Mouse (Mus musculus) liver, embryonic 11.5 days (tissue): Measurements from ENCODE around the gene Gm45062. TPM values are rescaled to one million over a fixed set of nuclear protein-coding genes. Genes with fewer than 3 reads are reported as not detected.

Source experiments
- ATAC-seq: fragments of 200-750 bp; cut with Nextera tagmentation; replicated peaks from 2 replicates; pipeline ENCODE4 v1.8.0; 2017; ENCODE audit warnings: moderate number of reproducible peaks, mild to moderate bottlenecking, moderate TSS enrichment, moderate library complexity; ENCODE audit not compliant: low FRiP score
- DNase-seq: peaks from one replicate; pipeline ENCODE4 v3.0.0-alpha.2; 2017; ENCODE audit warnings: low spot score
- H3K27ac ChIP-seq: fragments of 300-500 bp; sonication (generic); 2 replicates; pipeline ENCODE4 v1.5.1; 2014; ENCODE audit warnings: mild to moderate bottlenecking, low read depth, low read length, control low read depth
- H3K27me3 ChIP-seq: fragments of 300-500 bp; sonication (generic); replicated peaks from 2 replicates; pipeline ENCODE4 v1.6.1; 2014; ENCODE audit warnings: low read length, mixed read lengths; ENCODE audit not compliant: control insufficient read depth, insufficient read depth
- H3K36me3 ChIP-seq: fragments of 300-500 bp; sonication (generic); 2 replicates; pipeline ENCODE4 v1.6.1; 2014; ENCODE audit warnings: mild to moderate bottlenecking, low read length, moderate library complexity, mixed read lengths; ENCODE audit not compliant: control insufficient read depth, insufficient read depth
- H3K4me1 ChIP-seq: fragments of 300-500 bp; sonication (generic); replicated peaks from 2 replicates; pipeline ENCODE4 v1.6.1; 2014; ENCODE audit warnings: low read length, mixed read lengths; ENCODE audit not compliant: control insufficient read depth, insufficient read depth
- H3K4me2 ChIP-seq: fragments of 300-500 bp; sonication (generic); 2 replicates; pipeline ENCODE4 v1.6.1; 2014; ENCODE audit warnings: mild to moderate bottlenecking, control low read depth, moderate library complexity
- H3K4me3 ChIP-seq: fragments of 300-500 bp; sonication (generic); 2 replicates; pipeline ENCODE4 v1.5.1; 2014; ENCODE audit warnings: low read depth, low read length, control low read depth
- H3K9ac ChIP-seq: fragments of 300-500 bp; sonication (generic); 2 replicates; pipeline ENCODE4 v1.6.1; 2014; ENCODE audit warnings: low read depth, low read length, control low read depth
- H3K9me3 ChIP-seq: fragments of 300-500 bp; sonication (generic); 2 replicates; pipeline ENCODE4 v1.6.1; 2016; ENCODE audit warnings: low read length, inconsistent platforms, mixed read lengths; ENCODE audit not compliant: control insufficient read depth
- WGBS: fragments of 180-500 bp; shearing (Covaris S2); extraction: QIAGEN DNeasy Blood & Tissue Kit; methylation state at CpG from one replicate; pipeline ENCODE4 v1.1.7; 2014; 5-methylcytosine and 5-hydroxymethylcytosine counted together
- polyA plus RNA-seq: library from polyadenylated mRNA; unstranded; fragments of >200 nt; fragmentation: Nextera tagmentation; extraction: Ambion mirVana; gene quantifications from 2 replicates; pipeline ENCODE4 v1.2.1, GENCODE M21; 2014

Gm45062 gene
- 3.9 and 4.8 TPM in 2 replicates for polyA plus RNA-seq

GRCm38 (mm10) chr6:8259004-8259666, at the start of gene Gm45062, which contains the start of the genes Rpa3 and Umad1:
TSS of gene Gm45062 (plus strand) at chr6:8259450.
TSS of gene Rpa3 (minus strand) at chr6:8259173.
TSS of gene Umad1 (plus strand) at chr6:8259288.
- H3K27ac ChIP-seq = peak within 1 kb of the TSS; percentile 38; the same call in 1 of the 2 replicates
- peaks cover 4% of the 10 kb centered on the region; the same call in 1 of the 2 replicates for H3K36me3 ChIP-seq
- DNase-seq (peak; percentile 93), ATAC-seq (peak; percentile 100)
- no peaks in the 10 kb centered on the region for H3K9me3 ChIP-seq
- H3K4me1 ChIP-seq = peaks cover 8% of the 10 kb centered on the region
- no peaks in the 10 kb centered on the region for H3K27me3 ChIP-seq
- WGBS = under 1% methylated on average over 62 of the region's 64 CpGs
- peak within 1 kb of the TSS; percentile 83 for H3K9ac ChIP-seq
- peak within 1 kb of the TSS; percentile 86 for H3K4me3 ChIP-seq
- peak within 1 kb of the TSS; percentile 94 for H3K4me2 ChIP-seq

- ATAC-seq (no peak), DNase-seq (no peak)
- peaks cover 6% of the 10 kb centered on the region; the same call in 1 of the 2 replicates for H3K36me3 ChIP-seq
- H3K9ac ChIP-seq = peak overlapping the region; percentile 96
- peak overlapping the region; percentile 89 for H3K4me3 ChIP-seq
- H3K4me2 ChIP-seq = peak overlapping the region; percentile 70
- 8% methylated on average over 10 of the region's 10 CpGs for WGBS
- H3K27ac ChIP-seq = peak overlapping the region; percentile 93
- no peaks in the 10 kb centered on the region for H3K27me3 ChIP-seq
- H3K4me1 ChIP-seq = peaks cover 7% of the 10 kb centered on the region
- H3K9me3 ChIP-seq = no peaks in the 10 kb centered on the region
Observed at GRCm38 (mm10) chr6:8209866-8210186, 49.4 kb upstream of the Gm45062 start.

GRCm38 (mm10) chr6:8210661-8211060, 48.6 kb upstream of the Gm45062 start:
- Histone ChIP-seq H3K4me2 (peak overlapping the region; percentile 70), H3K4me3 (peak overlapping the region; percentile 89), H3K27me3 (no peaks in the 10 kb centered on the region), H3K36me3 (peaks cover 9% of the 10 kb centered on the region; the same call in 1 of the 2 replicates), H3K27ac (no peak overlapping the region), H3K9me3 (no peaks in the 10 kb centered on the region), H3K4me1 (peaks cover 7% of the 10 kb centered on the region), H3K9ac (no peak overlapping the region)
- DNase-seq = no peak
- 83% methylated on average over 3 of the region's 3 CpGs for WGBS
- ATAC-seq = no peak

GRCm38 (mm10) chr6:8227035-8227434, 32.2 kb upstream of the Gm45062 start:
- ATAC-seq = no peak
- no peak overlapping the region for H3K9ac ChIP-seq
- WGBS = 87% methylated on average over 3 of the region's 3 CpGs
- H3K4me1 ChIP-seq = no peaks in the 10 kb centered on the region
- H3K4me3 ChIP-seq = no peak overlapping the region
- no peaks in the 10 kb centered on the region for H3K27me3 ChIP-seq
- H3K27ac ChIP-seq = no peak overlapping the region
- no peak overlapping the region for H3K4me2 ChIP-seq
- H3K9me3 ChIP-seq = no peaks in the 10 kb centered on the region
- peaks cover 3% of the 10 kb centered on the region; the same call in 1 of the 2 replicates for H3K36me3 ChIP-seq
- no peak for DNase-seq

- Histone ChIP-seq H3K4me3 (no peak overlapping the region), H3K9ac (no peak overlapping the region), H3K4me1 (no peaks in the 10 kb centered on the region), H3K27ac (no peak overlapping the region), H3K4me2 (no peak overlapping the region), H3K27me3 (no peaks in the 10 kb centered on the region), H3K9me3 (no peaks in the 10 kb centered on the region), H3K36me3 (peaks cover 6% of the 10 kb centered on the region)
- DNase-seq (no peak), ATAC-seq (no peak)
- 85% methylated on average over 3 of the region's 3 CpGs for WGBS
Observed at GRCm38 (mm10) chr6:8228596-8228995, 30.7 kb upstream of the Gm45062 start.

GRCm38 (mm10) chr6:8258316-8258715, 934 bp upstream of the Gm45062 start:
- peak overlapping the region; percentile 68 for H3K4me2 ChIP-seq
- H3K36me3 ChIP-seq = peaks cover 5% of the 10 kb centered on the region; the same call in 1 of the 2 replicates
- no peaks in the 10 kb centered on the region for H3K9me3 ChIP-seq
- DNase-seq (no peak), ATAC-seq (no peak; the same call in 1 of the 2 replicates)
- H3K27me3 ChIP-seq = no peaks in the 10 kb centered on the region
- peak overlapping the region; percentile 76 for H3K9ac ChIP-seq
- H3K4me3 ChIP-seq = peak overlapping the region; percentile 86
- 6% methylated on average over 6 of the region's 6 CpGs for WGBS
- H3K27ac ChIP-seq = peak overlapping the region; percentile 38; the same call in 1 of the 2 replicates
- peaks cover 8% of the 10 kb centered on the region for H3K4me1 ChIP-seq

GRCm38 (mm10) chr6:8259667-8260044, 406 bp downstream of the Gm45062 start:
- 1% methylated on average over 8 of the region's 8 CpGs for WGBS
- Histone ChIP-seq H3K9ac (peak overlapping the region; percentile 83), H3K4me2 (peak overlapping the region; percentile 94), H3K4me1 (peaks cover 8% of the 10 kb centered on the region), H3K27me3 (no peaks in the 10 kb centered on the region), H3K4me3 (peak overlapping the region; percentile 86), H3K36me3 (no peaks in the 10 kb centered on the region), H3K9me3 (no peaks in the 10 kb centered on the region), H3K27ac (no peak overlapping the region)
- ATAC-seq (no peak), DNase-seq (no peak)

- ATAC-seq = no peak
- WGBS = 74% methylated on average over 3 of the region's 3 CpGs
- no peak for DNase-seq
Observed at GRCm38 (mm10) chr6:8271047-8271446, 11.8 kb downstream of the Gm45062 start.

More at GRCm38 (mm10) chr6:8271047-8271446, 11.8 kb downstream of the Gm45062 start:
- H3K9me3 ChIP-seq = no peaks in the 10 kb centered on the region
- H3K9ac ChIP-seq = no peak overlapping the region
- H3K4me2 ChIP-seq = no peak overlapping the region
- no peaks in the 10 kb centered on the region for H3K4me1 ChIP-seq
- H3K27ac ChIP-seq = no peak overlapping the region
- no peaks in the 10 kb centered on the region for H3K27me3 ChIP-seq
- H3K4me3 ChIP-seq = no peak overlapping the region
- H3K36me3 ChIP-seq = no peaks in the 10 kb centered on the region
